Mouse (Mus musculus) mouse trophoblast stem cell (cell line): ENCODE data around the gene Nxpe4.
"Not testable (repeated sequence)": the region's sequence is repeated elsewhere in the genome, so short reads cannot be mapped to it uniquely, and the experiment has no call there.

Source experiments
- in situ Hi-C, 2 experiments: fragments of 300-500 bp; cut with MseI, MboI; formaldehyde crosslinking; loops; 2 replicates in 1 of 2; 3 replicates in 1 of 2; pipeline ENCODE4 v1.15.1; 2025

Nxpe4 gene

DNA sequence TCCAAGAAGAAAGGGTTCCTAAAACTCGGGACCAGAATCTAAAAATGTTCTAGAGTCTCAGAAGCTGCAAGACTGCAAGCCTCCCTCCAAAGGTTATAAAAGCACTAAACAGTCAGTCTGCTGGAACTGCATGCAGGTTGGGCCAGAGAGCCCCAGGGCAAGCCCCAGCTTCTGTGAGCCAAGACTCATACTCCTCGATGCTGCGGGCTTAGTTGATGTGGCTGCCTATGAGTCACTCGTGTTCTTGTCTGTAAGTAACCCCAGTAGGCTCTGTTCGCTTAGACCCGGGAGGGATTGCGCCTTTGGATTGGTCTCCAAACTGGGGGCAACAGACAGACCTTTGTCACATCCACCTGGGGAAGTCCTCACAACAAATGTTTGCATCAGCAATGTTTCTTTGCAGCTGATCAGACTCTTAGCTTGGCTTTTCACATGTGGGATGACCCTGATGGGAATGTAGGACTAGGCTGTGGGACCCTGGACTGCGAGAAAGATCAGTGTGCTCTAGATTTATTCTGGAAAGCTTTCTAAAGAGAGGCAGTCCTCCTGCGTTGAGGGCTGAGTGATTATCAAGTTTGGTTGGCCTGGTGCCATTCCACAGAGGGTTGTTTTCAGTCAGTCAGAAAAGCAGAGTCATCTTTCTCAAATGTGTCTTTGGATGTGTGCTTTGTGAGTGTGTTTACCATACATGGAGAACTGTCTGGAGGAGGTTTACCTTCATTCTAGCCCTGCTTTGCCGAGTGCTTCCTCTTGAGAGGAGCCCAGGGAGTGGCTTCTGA, 245.9 kb downstream of the Nxpe4 start:
- in situ Hi-C loops: no loop called here

DNA sequence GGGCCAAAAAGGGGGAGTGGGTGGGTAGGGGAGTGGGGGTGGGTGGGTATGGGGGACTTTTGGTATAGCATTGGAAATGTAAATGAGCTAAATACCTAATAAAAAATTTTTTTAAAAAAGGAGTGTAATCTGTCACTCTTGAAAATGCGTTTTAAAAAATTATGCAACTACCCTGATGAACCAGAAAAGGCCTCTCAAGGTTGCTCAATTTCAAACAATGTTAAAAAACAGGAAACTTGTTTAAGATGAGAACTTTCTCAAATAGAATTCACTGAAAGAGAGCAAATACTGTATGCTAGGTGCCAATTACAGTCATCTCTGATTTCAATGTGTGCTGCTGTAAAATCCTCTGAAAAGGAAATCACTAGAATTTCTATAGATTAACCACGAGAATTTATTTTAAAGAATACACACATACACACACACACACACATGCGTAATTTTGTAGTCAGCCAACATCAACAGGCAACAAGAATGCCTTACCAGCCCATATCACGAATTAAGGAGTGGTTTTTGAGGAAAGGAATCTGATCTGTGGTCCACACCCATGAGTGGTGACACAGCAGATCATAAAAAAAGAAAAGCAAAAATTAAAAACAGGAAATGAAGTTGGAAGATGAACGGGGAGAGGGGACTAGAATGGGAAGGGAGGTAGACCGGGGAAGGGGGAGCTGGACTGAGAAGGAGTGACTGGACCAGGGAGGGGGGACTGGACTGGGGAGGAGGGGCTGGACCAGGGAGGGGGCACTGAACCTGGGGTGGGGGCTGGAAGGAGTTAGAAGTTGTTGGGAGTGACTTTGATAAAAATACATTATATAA, 248.6 kb downstream of the Nxpe4 start:
- in situ Hi-C loops: no loop called here

DNA sequence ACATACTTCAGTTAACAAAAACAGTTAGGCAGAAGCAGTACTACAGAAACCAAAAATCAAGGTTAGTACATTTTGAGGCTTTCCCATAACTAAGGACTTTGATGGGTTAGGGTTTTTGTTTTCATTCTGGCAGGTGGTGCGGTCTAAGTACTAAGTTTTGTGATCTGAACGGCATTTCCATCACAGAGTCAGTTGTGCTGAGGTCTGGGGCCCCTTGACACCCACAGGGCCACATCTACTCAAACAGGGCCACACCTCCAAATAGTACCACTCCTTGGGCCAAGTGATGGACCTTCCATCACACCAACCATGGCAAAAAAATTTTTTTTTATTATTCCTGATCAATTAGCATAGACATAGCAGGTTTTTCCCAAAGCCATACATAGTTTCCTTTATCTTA, 251.8 kb downstream of the Nxpe4 start:
- in situ Hi-C loops: no loop called here

DNA sequence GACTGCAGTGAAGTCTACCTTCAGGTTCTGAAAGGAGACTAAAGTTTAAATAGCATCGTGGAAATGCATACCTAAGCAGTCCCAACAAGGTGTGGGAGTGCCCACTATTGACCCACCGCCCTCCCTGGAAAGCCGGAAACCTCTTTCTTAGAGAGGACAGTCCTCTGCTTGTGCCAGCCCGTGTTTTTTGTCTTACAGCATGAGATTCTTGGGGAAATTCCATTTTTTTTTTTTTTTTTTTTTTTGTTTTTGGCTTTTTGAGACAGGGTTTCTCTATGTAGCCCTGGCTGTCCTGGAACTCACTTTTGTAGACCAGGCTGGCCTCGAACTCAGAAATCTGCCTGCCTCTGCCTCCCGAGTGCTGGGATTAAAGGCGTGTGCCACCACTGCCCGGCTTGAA, 255.5 kb downstream of the Nxpe4 start:
- in situ Hi-C loops: not testable (repeated sequence)

DNA sequence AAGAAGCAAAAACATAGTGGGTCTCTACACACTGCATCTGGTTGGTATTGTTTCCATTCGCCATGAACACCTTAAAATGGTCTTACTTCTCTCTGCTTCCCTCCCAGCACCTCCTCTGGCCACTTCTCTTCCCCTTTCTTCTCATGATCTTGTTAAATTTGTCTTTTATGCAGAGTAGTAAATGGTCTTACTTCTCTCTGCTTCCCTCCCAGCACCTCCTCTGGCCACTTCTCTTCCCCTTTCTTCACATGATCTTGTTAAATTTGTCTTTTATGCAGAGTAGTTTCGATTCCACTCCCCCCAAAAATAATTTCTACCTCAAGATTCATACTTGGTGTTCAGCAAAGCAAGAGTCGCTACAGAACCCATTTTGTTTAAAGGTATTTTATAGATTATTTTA, 256.2 kb downstream of the Nxpe4 start:
- in situ Hi-C loops: no loop called here

DNA sequence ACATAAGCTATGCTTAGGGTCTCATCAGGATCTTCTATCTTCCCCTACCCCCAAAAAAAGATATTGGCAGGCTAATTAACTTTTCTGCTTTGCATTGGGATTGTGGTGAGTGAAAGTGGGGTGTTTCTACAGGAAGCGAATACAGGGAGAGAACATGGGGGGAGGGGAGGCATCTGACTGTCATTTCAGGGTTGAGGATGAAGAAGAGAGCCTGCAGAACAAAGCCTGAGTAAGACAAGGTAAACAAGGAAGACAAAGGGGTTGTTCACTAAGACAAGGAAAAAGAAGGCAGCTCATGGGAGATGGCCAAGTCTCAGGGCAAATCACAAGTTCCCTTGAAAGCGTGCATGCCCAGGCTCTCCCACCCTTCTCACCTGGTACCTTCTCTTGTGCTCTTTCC, 256.6 kb downstream of the Nxpe4 start:
- in situ Hi-C loops: no loop called here

DNA sequence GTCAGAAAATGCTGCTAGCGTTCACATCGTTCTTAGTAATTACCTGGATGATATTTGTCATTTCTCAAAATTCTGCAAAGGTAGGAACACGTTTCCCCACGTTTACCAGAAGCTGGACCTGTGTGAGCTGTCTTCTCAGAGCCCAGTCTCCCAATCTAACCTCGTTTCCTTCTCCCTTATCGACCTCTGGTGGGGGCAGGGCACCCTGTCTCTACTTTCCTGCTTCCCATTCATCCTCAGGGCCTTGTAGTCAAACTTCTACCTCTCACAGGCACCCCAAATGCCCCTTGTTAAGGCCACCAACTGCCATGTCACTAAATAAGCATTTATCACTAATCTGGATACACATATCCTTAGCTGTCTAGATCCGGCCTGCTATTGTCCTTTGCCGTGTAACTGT, 257.0 kb downstream of the Nxpe4 start:
- in situ Hi-C loops: no loop called here

DNA sequence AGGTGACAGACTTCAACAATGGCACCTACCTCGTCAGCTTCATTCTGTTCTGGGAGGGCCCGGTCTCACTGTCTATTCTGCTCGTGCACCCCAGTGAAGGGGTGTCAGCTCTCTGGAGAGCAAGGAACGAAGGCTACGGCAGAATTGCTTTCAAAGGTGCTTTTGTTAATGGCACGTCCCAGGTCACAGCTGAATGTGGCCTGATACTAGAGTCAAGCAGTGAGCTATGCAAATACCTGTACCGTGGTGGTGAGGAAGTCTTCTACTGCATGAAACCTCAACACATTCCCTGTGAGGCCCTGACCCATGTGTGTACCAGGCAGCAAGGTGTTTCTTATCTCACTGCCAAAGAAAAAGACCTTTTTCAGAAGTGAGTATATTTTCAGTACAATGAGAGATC, 258.6 kb downstream of the Nxpe4 start:
- in situ Hi-C loops: no loop called here

DNA sequence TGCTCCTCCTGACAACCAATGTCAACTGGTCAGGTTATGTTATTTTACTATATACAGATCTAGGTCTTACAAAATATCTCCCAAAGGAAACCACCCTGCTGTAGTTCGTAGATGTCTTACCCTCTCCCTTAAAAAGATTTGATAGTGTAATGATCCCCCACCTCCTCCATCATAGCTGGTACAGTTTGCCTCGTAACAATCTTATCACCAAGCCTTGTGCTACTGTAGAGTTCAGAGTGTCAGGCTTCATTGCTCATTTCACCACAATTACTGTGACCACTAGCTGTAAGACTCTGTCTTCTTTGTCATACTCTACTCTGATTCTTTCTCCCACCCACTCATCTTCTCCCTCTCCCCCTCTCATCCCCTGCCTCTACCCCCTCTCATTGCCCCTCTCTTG, 259.2 kb downstream of the Nxpe4 start:
- in situ Hi-C loops: no loop called here

DNA sequence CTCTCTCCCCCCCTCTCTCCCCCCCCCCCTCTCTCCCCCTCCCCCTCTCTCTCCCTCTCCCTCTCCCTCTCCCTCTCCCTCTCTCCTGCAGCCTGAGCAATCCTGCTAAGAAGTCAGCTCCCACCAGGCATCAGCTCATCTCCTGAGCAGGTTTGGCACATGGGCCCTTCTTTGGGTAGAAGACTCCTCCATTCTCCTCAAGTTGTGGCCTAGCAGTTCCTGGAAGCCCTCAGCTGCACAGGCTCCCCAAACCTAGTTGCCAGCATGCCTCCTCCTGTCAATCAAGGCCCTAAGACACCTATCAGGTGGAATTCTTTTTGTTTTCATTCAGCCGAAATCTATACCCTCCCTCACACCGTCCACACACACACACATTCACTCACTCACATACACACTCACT, 259.7 kb downstream of the Nxpe4 start:
- in situ Hi-C loops: no loop called here

DNA sequence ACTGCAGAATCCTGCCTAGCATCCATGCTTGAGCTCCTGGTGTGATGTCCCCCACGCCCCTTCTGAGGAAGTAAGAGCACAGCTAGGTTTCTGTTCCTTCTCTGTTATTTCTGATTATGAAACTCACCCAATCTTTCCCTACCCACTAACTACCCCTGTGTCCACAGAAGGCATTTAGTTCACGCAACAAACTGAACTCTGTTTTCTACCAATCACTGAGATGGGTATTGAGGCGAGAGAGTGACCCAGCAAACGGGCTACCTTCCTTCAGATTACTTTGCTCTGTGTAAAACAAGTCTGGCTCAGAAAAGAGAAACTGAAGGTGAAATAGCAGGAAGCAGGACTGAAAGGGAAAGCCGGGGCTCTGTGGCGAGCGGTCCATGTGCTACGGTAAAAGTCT, 260.6 kb downstream of the Nxpe4 start:
- in situ Hi-C loops: no loop called here

DNA sequence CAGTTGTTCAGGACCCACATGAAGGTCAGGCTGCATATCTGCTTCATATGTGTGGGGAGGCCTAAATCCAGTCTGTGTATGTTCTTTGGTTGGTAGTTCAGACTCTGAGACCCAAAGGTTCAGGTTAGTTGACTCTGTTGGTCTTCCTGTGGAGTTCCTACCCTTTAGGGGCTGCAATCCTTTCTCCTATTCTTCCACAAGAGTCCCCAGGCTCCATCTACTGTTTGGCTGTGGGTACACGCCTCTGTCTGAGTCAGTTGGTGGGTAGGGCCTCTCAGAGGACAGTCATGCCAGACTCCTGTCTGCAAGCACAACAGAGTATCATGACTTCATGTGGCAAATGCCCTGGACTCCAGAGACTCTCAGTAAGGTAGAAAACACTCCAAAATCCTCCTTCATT, 261.4 kb downstream of the Nxpe4 start:
- in situ Hi-C loops: no loop called here

DNA sequence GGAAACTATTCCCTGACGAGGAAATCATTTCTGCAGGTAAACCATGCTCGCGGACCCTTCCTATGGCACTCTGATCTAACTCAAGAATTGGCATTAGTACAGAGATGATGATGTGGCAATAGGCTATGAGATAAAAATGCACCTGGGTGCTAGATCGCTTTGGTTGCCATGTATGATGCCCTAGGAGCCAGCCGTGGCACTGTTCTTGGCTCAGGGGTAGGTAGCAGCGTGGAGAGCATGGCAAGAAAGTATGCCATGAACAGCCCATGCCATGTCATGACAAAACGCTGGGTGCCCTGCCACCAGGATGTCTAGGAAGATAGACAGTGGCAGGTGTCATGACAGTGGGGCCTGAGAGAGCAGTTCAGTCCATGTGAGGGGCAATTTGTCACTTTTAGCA, 265.4 kb downstream of the Nxpe4 start:
- in situ Hi-C loops: no loop called here

DNA sequence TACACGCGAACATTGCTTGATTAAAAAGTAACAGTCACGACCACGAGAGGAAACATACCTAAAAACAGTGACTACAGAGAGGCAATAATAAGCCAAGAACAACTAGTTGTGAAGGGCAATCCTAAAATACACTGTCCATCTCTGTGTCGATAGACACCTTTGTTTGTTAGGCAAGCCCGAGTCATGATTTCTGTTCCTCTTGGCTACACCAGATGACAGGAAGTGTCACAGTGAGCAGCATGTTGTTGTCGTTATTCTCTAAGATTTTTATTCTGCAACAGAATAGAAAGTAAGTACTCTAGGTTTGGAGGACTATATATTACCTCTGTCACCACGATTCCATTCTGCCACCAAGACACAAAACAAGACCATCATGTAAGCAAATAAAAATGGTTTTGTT, 270.6 kb downstream of the Nxpe4 start:
- in situ Hi-C loops: no loop called here

DNA sequence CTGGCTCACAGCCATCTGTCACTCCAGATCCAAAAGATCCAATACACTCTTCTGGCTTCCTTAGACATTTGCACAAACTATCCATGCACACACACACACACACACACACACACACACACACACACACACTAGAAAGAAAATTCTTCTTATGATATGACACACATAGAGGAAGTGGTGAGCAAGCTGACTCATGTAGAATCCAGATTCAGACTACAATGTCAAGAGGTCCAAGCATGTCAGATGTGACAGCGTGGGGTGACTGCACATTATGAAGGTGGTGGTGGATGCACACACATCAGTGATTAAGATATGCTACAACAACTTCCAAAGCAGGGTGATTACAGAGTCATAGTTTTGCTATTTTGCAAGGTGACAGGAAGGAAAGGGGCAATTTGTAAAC, 282.1 kb downstream of the Nxpe4 start:
- in situ Hi-C loops: no loop called here

DNA sequence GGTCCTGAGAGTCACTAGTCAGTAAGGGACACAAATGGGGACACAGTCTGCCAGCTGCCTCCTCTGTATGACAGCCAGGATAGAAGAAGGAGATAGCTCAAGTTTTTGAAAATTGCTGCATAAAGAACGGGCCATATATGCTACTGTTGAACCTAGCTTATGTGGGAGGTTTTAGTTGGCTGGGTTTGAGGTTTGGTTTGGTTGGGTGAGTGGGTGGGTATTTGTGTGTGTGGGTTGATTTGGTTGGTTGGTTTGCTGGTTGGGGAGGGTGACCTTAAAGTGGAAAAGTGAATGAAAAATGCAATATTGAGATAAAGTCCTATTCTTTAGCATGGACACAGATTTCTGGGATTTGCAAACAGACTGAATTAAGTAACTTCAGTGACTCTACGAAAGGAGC, 283.0 kb downstream of the Nxpe4 start:
- in situ Hi-C loops: no loop called here

DNA sequence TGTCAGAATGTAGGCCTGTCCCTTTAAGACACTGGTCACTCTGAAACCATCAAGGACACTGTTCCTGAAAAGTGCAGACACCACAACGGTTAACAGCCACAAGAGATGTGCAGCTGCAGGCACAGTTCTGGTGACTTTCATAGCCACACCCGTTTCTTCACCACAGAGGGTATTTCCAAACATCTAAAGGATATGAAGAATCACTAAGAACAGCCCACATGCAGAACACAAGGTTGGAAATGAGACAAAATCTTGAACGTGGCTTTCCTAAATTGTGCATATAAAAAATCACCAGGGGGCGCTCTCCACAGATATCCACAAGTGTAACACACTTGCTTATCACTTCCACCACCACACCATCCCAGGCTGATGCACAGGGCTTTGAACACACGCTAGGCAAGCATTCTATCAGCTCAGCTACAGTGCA, 286.0 kb downstream of the Nxpe4 start:
- in situ Hi-C loops: no loop called here
